Mouse (Mus musculus) neural tube, embryonic 11.5 days (tissue): Measurements from ENCODE around the gene Cenpo. TPM values are rescaled to one million over a fixed set of nuclear protein-coding genes. Genes with fewer than 3 reads are reported as not detected.

Experiments used
- polyA plus RNA-seq: library from polyadenylated mRNA; unstranded; fragments of >200 nt; fragmentation: Nextera tagmentation; extraction: Ambion mirVana; gene quantifications from 2 replicates; pipeline ENCODE4 v1.2.1, GENCODE M21; 2014

The Cenpo gene
- polyA plus RNA-seq, 1 experiment from 2014 or later: 16.3 TPM

Other genes with a start within 250 kb of the Cenpo start
- 14.1 and 17.5 TPM in 2 replicates for gene Efr3b, start 195.4 kb downstream of the Cenpo start, polyA plus RNA-seq
- 11.0 and 11.6 TPM in 2 replicates for gene Dnajc27, start 151.7 kb downstream of the Cenpo start, polyA plus RNA-seq
- gene Adcy3, start 101.2 kb downstream of the Cenpo start, polyA plus RNA-seq: 4.1 and 5.8 TPM in 2 replicates
- 5.9 and 6.5 TPM in 2 replicates for gene Ptrhd1, start 267 bp downstream of the Cenpo start, polyA plus RNA-seq
- gene Ncoa1, start 242.9 kb upstream of the Cenpo start, polyA plus RNA-seq: 8.6 and 9.3 TPM in 2 replicates